Mouse (Mus musculus): ENCODE results near the gene Whamm. TPM values are rescaled to one million over a fixed set of nuclear protein-coding genes. Genes with fewer than 3 reads are reported as not detected.

Gene Whamm
- total and polyA plus RNA-seq, 3 experiments = 5.4 to 13.3 (median 13.3) TPM

- H3K79me2 ChIP-seq (replicated peaks; ENCODE audit: control insufficient read depth, extremely low read depth, insufficient read depth, poor library complexity, severe bottlenecking) = no peaks in the 10 kb centered on the region
- dilution Hi-C loops (cut with MboI; ENCODE audit: extremely low pct_ligation_motif_present, extremely low pct_unique_long_range_greater_than_20kb, low sequenced_read_pairs) (no loop called here), in situ Hi-C loops (cut with MboI; ENCODE audit: low pct_ligation_motif_present, low pct_unique_long_range_greater_than_20kb, low sequenced_read_pairs) (no loop called here)
- no peak for TF ChIP-seq UBTF (IDR thresholded peaks at IDR 0.05; ENCODE audit: low read depth, low read length)
- TF ChIP-seq HCFC1 (IDR thresholded peaks at IDR 0.05; ENCODE audit: low read depth, low read length) = no peak
- TF ChIP-seq CTCF (conservative IDR thresholded peaks at IDR 0.05 in 1 of 2, IDR thresholded peaks at IDR 0.05 in 1 of 2; ENCODE audit: low read depth in 2 of 2, low read length in 2 of 2) = no peak
- TF ChIP-seq MEF2A (IDR thresholded peaks at IDR 0.05; ENCODE audit: borderline replicate concordance, low read depth, low read length) = no peak
- TF ChIP-seq CHD1 (IDR thresholded peaks at IDR 0.05; ENCODE audit: low read depth, low read length) = no peak
- no peak for TF ChIP-seq POLR2A (IDR thresholded peaks at IDR 0.05; ENCODE audit: low read depth, low read length)
- TF ChIP-seq KAT2A (IDR thresholded peaks at IDR 0.05; ENCODE audit: insufficient replicate concordance, low read length) = no peak
- TF ChIP-seq ZMIZ1 (IDR thresholded peaks at IDR 0.05; ENCODE audit: low read depth, low read length) = no peak
- TF ChIP-seq TBP (conservative IDR thresholded peaks at IDR 0.05; ENCODE audit: low read depth, low read length) = no peak
- no peaks in the 10 kb centered on the region for H3K9me3 ChIP-seq (replicated peaks; ENCODE audit: low read length)
- no peak for DNase-seq (ENCODE audit: extremely low read depth)
- H3K4me2 ChIP-seq (ENCODE audit: insufficient read depth, low read depth, poor library complexity, severe bottlenecking) = no peak overlapping the region
- peaks cover 1% of the 10 kb centered on the region for H3K27me3 ChIP-seq (replicated peaks)
- no peaks in the 10 kb centered on the region for H3K4me1 ChIP-seq (ENCODE audit: control insufficient read depth in 1 of 2, insufficient read depth in 2 of 2)
- H3K36me3 ChIP-seq (replicated peaks in 1 of 2; ENCODE audit: control insufficient read depth in 1 of 2, insufficient read depth in 1 of 2, low read length in 1 of 2) = no peaks in the 10 kb centered on the region
- H3K27ac ChIP-seq (ENCODE audit: insufficient read depth, low read depth) = no peak overlapping the region
- H3K4me3 ChIP-seq (replicated peaks in 1 of 3; ENCODE audit: low read depth in 2 of 3, low read length in 2 of 3, poor library complexity in 1 of 3) = no peak overlapping the region
- no peak overlapping the region for H3K9ac ChIP-seq (ENCODE audit: insufficient read depth, low read depth)
These were observed 6.3 kb upstream of the Whamm start for GRCm38 (mm10) chr7:81564766-81565165.

- DNase-seq (ENCODE audit: extremely low read depth) = no peak
- H3K27me3 ChIP-seq (replicated peaks) = peaks cover 1% of the 10 kb centered on the region
- H3K4me1 ChIP-seq (ENCODE audit: control insufficient read depth in 1 of 2, insufficient read depth in 2 of 2) = peaks cover 0 to 3% of the 10 kb centered on the region in 2 experiments; a peak in 1 of 4 replicates
- dilution Hi-C loops (cut with MboI; ENCODE audit: extremely low pct_ligation_motif_present, extremely low pct_unique_long_range_greater_than_20kb, low sequenced_read_pairs) = no loop called here
- no peaks in the 10 kb centered on the region for H3K36me3 ChIP-seq (replicated peaks in 1 of 2; ENCODE audit: control insufficient read depth in 1 of 2, insufficient read depth in 1 of 2, low read length in 1 of 2)
- no peak overlapping the region for H3K27ac ChIP-seq (ENCODE audit: insufficient read depth, low read depth)
- no peaks in the 10 kb centered on the region for H3K9me3 ChIP-seq (replicated peaks; ENCODE audit: low read length)
- no peak for TF ChIP-seq ZMIZ1 (IDR thresholded peaks at IDR 0.05; ENCODE audit: low read depth, low read length)
- TF ChIP-seq USF1 (IDR thresholded peaks at IDR 0.05; ENCODE audit: low read depth, low read length) = no peak
- TF ChIP-seq KAT2A (IDR thresholded peaks at IDR 0.05; ENCODE audit: insufficient replicate concordance, low read length) = no peak
- no peak for TF ChIP-seq ZC3H11A (IDR thresholded peaks at IDR 0.05; ENCODE audit: low read depth, low read length)
- no peak for TF ChIP-seq MAX (IDR thresholded peaks at IDR 0.05; ENCODE audit: low read length)
- no peak for TF ChIP-seq TCF12 (IDR thresholded peaks at IDR 0.05; ENCODE audit: low read depth, low read length)
- no peak for TF ChIP-seq IRF4 (IDR thresholded peaks at IDR 0.05; ENCODE audit: low read depth, low read length)
- TF ChIP-seq GABPA (IDR thresholded peaks at IDR 0.05; ENCODE audit: insufficient replicate concordance, low read depth, low read length) = no peak
- TF ChIP-seq JUND (conservative IDR thresholded peaks at IDR 0.05; ENCODE audit: low read depth, low read length) = no peak
- TF ChIP-seq JUN (IDR thresholded peaks at IDR 0.05; ENCODE audit: insufficient read depth, low read depth, low read length) = no peak
- TF ChIP-seq RAD21 (IDR thresholded peaks at IDR 0.05; ENCODE audit: low read depth, low read length) = no peak
- TF ChIP-seq ELF1 (IDR thresholded peaks at IDR 0.05; ENCODE audit: low read depth, low read length) = no peak
- TF ChIP-seq CHD2 (IDR thresholded peaks at IDR 0.05; ENCODE audit: low read length) = no peak
- no peak for TF ChIP-seq UBTF (IDR thresholded peaks at IDR 0.05; ENCODE audit: low read depth, low read length)
- TF ChIP-seq PAX5 (IDR thresholded peaks at IDR 0.05; ENCODE audit: low read length) = no peak
- in situ Hi-C loops (cut with MboI; ENCODE audit: low pct_ligation_motif_present, low pct_unique_long_range_greater_than_20kb, low sequenced_read_pairs) = no loop called here
- no peak overlapping the region for H3K9ac ChIP-seq (ENCODE audit: insufficient read depth, low read depth)
- H3K79me2 ChIP-seq (replicated peaks; ENCODE audit: control insufficient read depth, extremely low read depth, insufficient read depth, poor library complexity, severe bottlenecking) = no peaks in the 10 kb centered on the region
- no peak overlapping the region for H3K4me2 ChIP-seq (ENCODE audit: insufficient read depth, low read depth, poor library complexity, severe bottlenecking)
- H3K4me3 ChIP-seq (replicated peaks in 1 of 3; ENCODE audit: low read depth in 2 of 3, low read length in 2 of 3, poor library complexity in 1 of 3) = no peak overlapping the region
These were observed 5.5 kb upstream of the Whamm start for GRCm38 (mm10) chr7:81565381-81566055.

All from CH12.LX (cell line).